Mouse (Mus musculus) regulatory T cell (primary cell): ENCODE measurements around the gene Gch1.
"Not testable (repeated sequence)": the region's sequence is repeated elsewhere in the genome, so short reads cannot be mapped to it uniquely, and the experiment has no call there.

ENCODE experiments used
- in situ Hi-C: fragments of 300-600 bp; cut with MboI, MseI; formaldehyde crosslinking; loops from one replicate; pipeline ENCODE4 v1.15.1; 2025; ENCODE audit warnings: high pct_unique_total_duplicates

Gch1 gene

DNA sequence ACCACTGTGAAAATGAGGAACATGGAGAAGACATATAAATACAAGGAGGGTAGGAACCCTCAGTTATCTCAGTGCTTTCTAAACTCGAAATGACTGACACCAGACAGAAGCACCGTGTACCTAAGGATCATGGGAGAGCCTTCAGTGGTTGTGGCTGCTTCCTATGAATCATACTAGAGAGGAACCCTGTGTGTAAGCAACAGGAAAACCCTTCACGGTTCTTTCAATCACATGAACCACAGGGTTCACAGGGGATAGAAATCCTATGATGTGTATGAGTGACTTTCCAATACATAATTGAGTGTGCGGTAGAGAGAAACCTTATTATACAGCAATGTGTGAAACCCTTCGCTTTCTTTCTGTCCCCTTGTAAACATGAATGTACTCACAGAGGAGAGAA, 24.1 kb downstream of the Gch1 start:
- in situ Hi-C loops: no loop called here

GRCm38 (mm10) chr14:47161921-47162427, 27.2 kb downstream of the Gch1 start:
- in situ Hi-C loops: no loop called here

- in situ Hi-C loops: no loop called here
Measured at GRCm38 (mm10) chr14:47160051-47160640, 29.1 kb downstream of the Gch1 start.

DNA sequence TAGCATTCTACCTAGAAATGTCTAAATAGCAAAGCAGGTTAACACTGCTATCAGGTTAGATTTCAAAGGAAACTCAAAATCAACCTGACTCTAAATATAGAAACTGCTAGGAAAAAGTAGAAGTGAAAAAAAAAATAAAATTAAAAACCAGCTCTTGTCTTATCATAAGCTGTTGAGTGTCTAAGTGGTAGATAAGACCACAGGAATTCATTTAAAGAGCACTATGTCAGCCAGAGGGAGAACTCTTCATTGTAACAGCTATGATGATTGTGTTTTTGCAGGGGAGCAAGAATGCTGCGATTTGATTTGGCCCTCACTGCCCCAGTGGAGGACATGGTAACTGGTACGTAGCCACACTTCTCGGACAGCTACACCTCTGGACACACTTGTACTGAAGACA, 34.9 kb downstream of the Gch1 start:
- in situ Hi-C loops: loop anchor here (10.0 kb wide), 1 partner anchor 1720 kb away; no protein-coding TSS in a partner anchor

- in situ Hi-C loops: loop anchor here (10.0 kb wide), 1 partner anchor 1723 kb away; no protein-coding TSS in a partner anchor
Measured at GRCm38 (mm10) chr14:47151306-47151705, 37.9 kb downstream of the Gch1 start.

DNA sequence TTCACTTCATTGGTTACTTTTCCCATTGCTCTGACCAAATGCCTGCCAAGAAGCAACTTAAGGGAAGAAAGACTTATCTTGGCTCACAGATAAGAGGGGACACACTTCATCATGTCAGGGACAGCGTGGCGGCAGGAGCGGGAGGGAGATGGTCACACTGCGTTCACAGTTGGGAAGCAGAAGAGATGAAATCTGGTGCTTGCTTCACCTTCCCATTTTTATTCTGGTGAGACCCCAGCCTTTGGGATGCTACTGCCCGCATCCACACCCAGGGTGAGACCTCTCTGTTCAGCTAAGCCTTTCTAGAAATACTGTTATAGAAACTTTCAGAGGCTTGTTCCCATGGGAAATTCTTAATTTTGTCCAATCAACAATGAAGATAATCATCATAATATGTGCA, 44.9 kb downstream of the Gch1 start:
- in situ Hi-C loops: no loop called here

GRCm38 (mm10) chr14:47138853-47139252, 50.4 kb downstream of the Gch1 start:
- in situ Hi-C loops: no loop called here

GRCm38 (mm10) chr14:47136637-47137036, 52.6 kb downstream of the Gch1 start:
- in situ Hi-C loops: no loop called here

GRCm38 (mm10) chr14:47133948-47134347, 55.3 kb downstream of the Gch1 start:
- in situ Hi-C loops: no loop called here

DNA sequence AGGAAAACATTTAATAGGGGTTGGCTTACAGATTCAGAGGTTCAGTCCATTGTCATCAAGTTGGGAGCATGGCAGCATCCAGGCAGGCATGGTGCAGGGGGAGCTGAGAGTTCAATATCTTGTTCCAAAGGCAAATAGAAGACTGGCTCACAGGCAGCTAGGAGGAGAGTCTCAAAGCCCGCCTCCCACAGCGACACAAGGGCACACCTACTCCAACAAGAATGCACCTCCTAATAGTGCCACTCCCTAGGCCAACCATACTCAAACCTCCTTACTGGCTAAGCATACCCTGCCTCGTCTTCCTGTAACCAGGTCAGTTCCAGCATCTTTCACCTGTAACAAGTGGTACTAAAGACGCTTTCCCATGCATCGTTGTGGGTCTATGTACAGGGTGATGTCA, 61.2 kb downstream of the Gch1 start:
- in situ Hi-C loops: no loop called here

DNA sequence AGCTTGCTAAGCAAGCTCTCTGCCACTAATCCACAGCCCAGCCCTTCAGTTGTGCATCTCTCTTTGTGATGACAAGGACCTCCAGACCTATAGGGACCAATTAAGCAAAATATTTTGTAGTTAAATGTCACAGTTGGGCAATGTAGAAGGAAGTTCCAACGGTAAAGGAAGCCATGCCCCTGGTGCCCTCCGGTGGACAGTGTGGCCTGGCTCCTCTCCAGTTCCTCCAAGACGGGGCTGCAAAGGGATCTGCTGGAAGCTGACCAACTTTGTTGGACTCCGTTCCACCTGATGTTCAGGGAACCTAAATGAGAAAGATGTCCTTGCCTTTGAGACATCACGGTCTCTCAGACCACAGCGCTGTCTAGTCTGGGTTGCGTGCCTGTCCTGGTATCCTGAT, 71.7 kb downstream of the Gch1 start:
- in situ Hi-C loops: no loop called here

DNA sequence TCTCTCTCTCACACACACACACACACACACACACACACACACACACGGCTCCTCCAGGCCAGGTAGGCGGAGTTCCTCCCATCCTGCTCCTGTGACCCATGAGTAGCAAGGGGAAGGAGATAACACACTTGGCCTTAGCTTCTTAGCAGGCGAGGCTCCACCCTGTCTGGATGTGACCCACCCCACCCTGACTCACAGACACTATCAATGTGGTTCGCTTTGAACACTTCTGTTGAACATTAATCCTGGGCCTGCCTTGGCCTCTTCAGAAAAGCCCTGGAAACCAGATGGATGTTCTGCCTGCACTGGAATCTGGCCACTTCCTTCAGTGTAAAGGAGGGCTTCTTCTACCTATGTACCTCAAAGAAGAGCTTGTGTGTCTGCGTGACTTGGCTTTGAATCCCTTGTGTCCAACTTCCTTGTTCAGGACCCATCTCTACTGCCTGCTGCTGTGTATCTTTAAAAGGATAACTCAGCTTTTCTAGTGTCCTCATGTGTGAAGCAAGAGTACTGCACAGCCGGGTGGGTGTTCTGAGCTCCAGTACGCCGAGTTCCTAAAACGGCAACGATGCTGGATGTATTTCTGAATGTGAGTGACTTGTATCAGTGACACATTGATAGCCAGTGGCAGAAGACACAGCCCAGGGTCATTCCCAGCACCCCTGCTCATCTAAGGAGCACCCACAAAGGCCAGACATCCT, 73.0 kb downstream of the Gch1 start:
- in situ Hi-C loops: no loop called here

DNA sequence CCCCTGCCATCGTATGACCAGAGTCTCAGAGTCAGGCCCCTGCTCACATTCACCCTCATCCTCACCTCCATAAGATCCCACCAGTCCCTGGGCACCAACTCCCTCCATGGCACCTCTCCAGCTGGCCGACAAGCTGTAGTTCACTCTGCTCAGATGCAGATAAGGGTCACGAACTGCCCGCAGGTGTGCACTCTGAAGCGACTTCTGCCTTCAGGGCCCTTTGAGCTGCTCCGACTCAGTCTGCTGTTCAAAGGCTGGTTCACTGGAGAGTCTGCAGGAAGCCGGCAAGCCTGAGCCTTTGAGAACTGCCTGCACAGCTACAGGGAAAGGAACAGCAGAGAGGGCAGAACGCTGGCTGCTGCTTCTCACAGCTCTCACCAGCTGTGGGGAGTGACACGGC, 74.1 kb downstream of the Gch1 start:
- in situ Hi-C loops: no loop called here

DNA sequence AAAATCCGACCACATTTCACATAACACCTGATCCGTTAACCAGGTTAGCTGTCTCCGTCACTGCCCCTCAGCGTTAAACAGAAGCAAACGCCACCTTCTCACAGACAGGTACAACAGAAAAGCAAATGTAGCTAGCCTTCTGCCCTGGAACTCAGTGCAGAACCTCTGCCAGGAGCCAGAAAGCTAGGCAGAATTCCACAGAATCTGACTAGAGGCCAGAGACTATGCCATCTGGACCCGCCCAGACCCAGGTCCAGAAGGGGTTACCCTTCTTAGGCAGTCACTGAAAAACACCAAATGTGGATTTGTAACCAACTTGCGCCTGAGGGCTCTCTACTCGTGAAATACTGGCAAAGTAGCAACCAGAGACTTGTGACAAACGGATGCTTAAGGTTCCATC, 77.9 kb downstream of the Gch1 start:
- in situ Hi-C loops: no loop called here

DNA sequence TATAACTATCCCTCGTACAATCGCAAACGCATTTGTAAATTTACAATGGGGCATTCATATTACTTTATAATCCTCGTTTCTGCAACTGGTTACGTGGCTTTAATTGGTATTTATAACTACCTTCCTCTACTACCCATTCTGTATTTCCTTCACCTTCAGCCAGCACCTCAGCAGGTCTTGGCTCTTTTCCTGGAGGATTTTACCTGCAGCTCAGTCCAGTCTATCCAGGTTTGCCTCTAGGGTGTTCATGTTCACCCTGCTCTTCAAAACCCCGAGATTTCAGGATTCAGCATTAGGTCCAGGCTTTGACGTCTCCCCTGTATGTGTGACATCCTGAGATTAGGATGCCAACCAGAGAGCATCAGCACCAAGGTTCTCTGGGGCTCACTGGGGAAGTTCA, 78.8 kb downstream of the Gch1 start:
- in situ Hi-C loops: not testable (repeated sequence)

GRCm38 (mm10) chr14:47107461-47107860, 81.8 kb downstream of the Gch1 start:
- in situ Hi-C loops: no loop called here

DNA sequence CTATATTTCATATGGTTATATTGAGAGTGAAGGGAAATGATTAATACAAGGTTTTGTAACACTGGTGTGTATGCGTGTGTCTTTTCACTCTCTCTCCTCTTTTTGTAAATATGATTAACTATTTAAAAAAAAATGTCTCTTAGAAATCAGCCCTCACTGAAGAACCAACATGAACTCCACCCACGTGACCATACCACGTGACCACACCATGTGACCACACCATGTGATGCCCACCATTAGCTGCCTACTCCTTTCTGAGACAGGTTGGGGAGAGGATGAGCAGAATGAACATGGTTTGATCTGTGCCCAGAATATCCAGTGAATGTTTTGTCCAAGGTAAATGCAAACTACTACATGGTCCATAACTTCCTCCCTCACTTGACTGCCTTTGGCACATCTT, 83.5 kb downstream of the Gch1 start:
- in situ Hi-C loops: no loop called here

DNA sequence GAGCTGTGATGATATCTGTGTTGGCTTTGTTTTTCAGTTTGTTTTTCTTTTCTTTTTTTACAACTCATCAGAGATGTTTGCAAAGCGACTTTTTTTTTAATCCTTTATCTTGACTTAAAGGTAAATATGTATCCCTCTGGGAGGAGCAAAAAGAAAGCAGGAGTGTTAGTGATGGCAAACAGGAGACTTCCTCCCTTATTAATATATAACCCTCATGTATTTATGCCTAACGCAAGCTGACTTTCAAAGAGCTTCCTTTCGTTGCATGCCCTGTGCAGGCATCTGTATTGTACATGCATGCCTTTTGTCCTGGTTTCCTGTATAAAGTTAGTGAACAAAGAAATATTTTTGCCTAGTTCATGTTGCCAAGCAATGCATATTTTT, 84.0 kb downstream of the Gch1 start:
- in situ Hi-C loops: no loop called here

- in situ Hi-C loops: no loop called here
Measured at GRCm38 (mm10) chr14:47104246-47105173, 84.7 kb downstream of the Gch1 start.
